Mouse (Mus musculus) left cerebral cortex, adult 2 months (tissue): ENCODE measurements around the gene Clcc1. TPM values are rescaled to one million over a fixed set of nuclear protein-coding genes. Genes with fewer than 3 reads are reported as not detected.

Experiments
- DNase-seq, 2 experiments: peaks; one replicate each; pipeline ENCODE4 v3.0.0; 2021 to 2022; ENCODE audit warnings: low spot score in 2 of 2, mixed read lengths in 1 of 2; ENCODE audit errors: extremely low spot score in 1 of 2
- H3K27ac ChIP-seq: fragments of 200-600 bp; 2 replicates; pipeline ENCODE4 v1.8.1; 2022
- H3K4me3 ChIP-seq: fragments of 200-600 bp; 2 replicates; pipeline ENCODE4 v1.8.1; 2022
- CTCF ChIP-seq: fragments of 200-600 bp; IDR thresholded peaks from 2 replicates; pipeline ENCODE4 v1.8.1; 2022; ENCODE audit warnings: antibody characterized with exemption, mild to moderate bottlenecking, moderate library complexity
- intact Hi-C: fragments of 180-260 bp; cut with DNase I; formaldehyde crosslinking; loops from one replicate; pipeline ENCODE4 v1.15.1; 2025
- total RNA-seq, 2 experiments: library from RNA; stranded (reverse); gene quantifications; 2 replicates each; pipeline ENCODE4 v1.2.3; 2021

The Clcc1 gene
- total RNA-seq, 2 experiments from 2014 or later = 28.6 to 35.6 TPM

GRCm38 (mm10) chr3:108711296-108711695, 57.6 kb downstream of the Clcc1 start:
- intact Hi-C loops = no loop called here
- no peak overlapping the region for H3K27ac ChIP-seq
- DNase-seq = no peak
- TF ChIP-seq CTCF = no peak
- H3K4me3 ChIP-seq = no peak overlapping the region

- intact Hi-C loops = no loop called here
- no peak for DNase-seq
- H3K27ac ChIP-seq = no peak overlapping the region
- no peak overlapping the region for H3K4me3 ChIP-seq
- no peak for TF ChIP-seq CTCF
Measured at GRCm38 (mm10) chr3:108713065-108713675, 59.5 kb downstream of the Clcc1 start.

GRCm38 (mm10) chr3:108714837-108715236, 61.1 kb downstream of the Clcc1 start:
- TF ChIP-seq CTCF = no peak
- Histone ChIP-seq H3K4me3 (no peak overlapping the region), H3K27ac (no peak overlapping the region)
- intact Hi-C loops = no loop called here
- DNase-seq = no peak

GRCm38 (mm10) chr3:108717896-108718502, 64.3 kb downstream of the Clcc1 start:
- Histone ChIP-seq H3K4me3 (no peak overlapping the region), H3K27ac (no peak overlapping the region)
- intact Hi-C loops = no loop called here
- no peak for DNase-seq
- no peak for TF ChIP-seq CTCF

GRCm38 (mm10) chr3:108719357-108719756, 65.6 kb downstream of the Clcc1 start:
- TF ChIP-seq CTCF = no peak
- intact Hi-C loops = no loop called here
- no peak for DNase-seq
- H3K4me3 ChIP-seq = no peak overlapping the region
- no peak overlapping the region for H3K27ac ChIP-seq

- no peak for TF ChIP-seq CTCF
- Histone ChIP-seq H3K27ac (no peak overlapping the region), H3K4me3 (no peak overlapping the region)
- intact Hi-C loops = loop anchor here (5.0 kb wide), 1 partner anchor 188 kb away; no protein-coding TSS in a partner anchor
- no peak for DNase-seq
Measured at GRCm38 (mm10) chr3:108719761-108720160, 66.0 kb downstream of the Clcc1 start.

GRCm38 (mm10) chr3:108721076-108721991, 67.6 kb downstream of the Clcc1 start:
- intact Hi-C loops = loop anchor here (5.0 kb wide), 1 partner anchor 186 kb away; no protein-coding TSS in a partner anchor
- peak; percentile 12 for TF ChIP-seq CTCF
- Histone ChIP-seq H3K4me3 (peak overlapping the region; percentile 83), H3K27ac (peak overlapping the region; percentile 74)
- DNase-seq = peak; percentile 40 to 48

- peak within 1 kb of the TSS; percentile 83 for H3K4me3 ChIP-seq
- TF ChIP-seq CTCF = no peak
- DNase-seq = peak; percentile 95
- intact Hi-C loops = loop anchor here (2.0 to 5.0 kb wide), 2 partner anchors 49 to 185 kb away; no protein-coding TSS in a partner anchor
- peak within 1 kb of the TSS; percentile 74 for H3K27ac ChIP-seq
Measured at GRCm38 (mm10) chr3:108722036-108722872, 68.5 kb downstream of the Clcc1 start, which contains the start of gene Gpsm2. Gpsm2 (minus strand) TSS chr3:108722309.

- DNase-seq = no peak
- no peak overlapping the region for H3K27ac ChIP-seq
- H3K4me3 ChIP-seq = no peak overlapping the region
- no peak for TF ChIP-seq CTCF
- intact Hi-C loops = no loop called here
Measured at GRCm38 (mm10) chr3:108726413-108726812, 72.7 kb downstream of the Clcc1 start.

- intact Hi-C loops = no loop called here
- no peak for DNase-seq
- TF ChIP-seq CTCF = no peak
- Histone ChIP-seq H3K4me3 (no peak overlapping the region), H3K27ac (no peak overlapping the region)
Measured at GRCm38 (mm10) chr3:108727344-108727743, 73.6 kb downstream of the Clcc1 start.

GRCm38 (mm10) chr3:108727776-108728175, 74.1 kb downstream of the Clcc1 start:
- no peak overlapping the region for H3K27ac ChIP-seq
- intact Hi-C loops = no loop called here
- no peak overlapping the region for H3K4me3 ChIP-seq
- DNase-seq = no peak
- no peak for TF ChIP-seq CTCF

Other genes with a start within 250 kb of the Clcc1 start
- 100 to 1,000 TPM; 163 to 185 TPM for gene Celsr2, start 238.4 kb upstream of the Clcc1 start, total RNA-seq
- gene Sars, start 208.7 kb upstream of the Clcc1 start, total RNA-seq = 100 to 1,000 TPM; 216 to 222 TPM
- gene 1700013F07Rik, start 119.8 kb upstream of the Clcc1 start, total RNA-seq = 1 to 10 TPM; 2.4 to 2.5 TPM
- 10 to 100 TPM; 33.5 to 35.2 TPM for gene 5330417C22Rik, start 117.4 kb upstream of the Clcc1 start, total RNA-seq
- gene Tmem167b, start 91.4 kb upstream of the Clcc1 start, total RNA-seq = 10 to 100 TPM; 40.9 to 46.1 TPM
- 10 to 100 TPM; 24.9 to 25.0 TPM for gene Taf13, start 82.2 kb upstream of the Clcc1 start, total RNA-seq
- 100 to 1,000 TPM; 125 to 135 TPM for gene Wdr47, start 62.6 kb upstream of the Clcc1 start, total RNA-seq
- 10 to 100 TPM; 12.2 to 13.5 TPM for gene Gpsm2, start 68.4 kb downstream of the Clcc1 start, total RNA-seq
- gene Aknad1, start 85.7 kb downstream of the Clcc1 start, total RNA-seq = not detected
- gene Stxbp3, start 186.6 kb downstream of the Clcc1 start, total RNA-seq = 10 to 100 TPM; 17.8 to 23.1 TPM
- under 1 TPM in 1 of 2 experiments, not detected in 1; 0.26 TPM for gene Fndc7, start 236.1 kb downstream of the Clcc1 start, total RNA-seq